Mouse (Mus musculus): ENCODE measurements at regions not wholly inside any gene's neighbourhood (a gene's known extent, or its start where the extent isn't known, plus 50 kb on each side); places are given as distances from the start of the nearest gene placed in this dataset.

- TF ChIP-seq CTCF (IDR thresholded peaks at IDR 0.05; ENCODE audit: borderline replicate concordance, insufficient read depth, low read length) (no peak), POLR2A (IDR thresholded peaks at IDR 0.05; ENCODE audit: low read depth, low read length) (no peak)
Measured at GRCm38 (mm10) chr12:119763292-119763976, 182.2 kb upstream of the Tmem196 start.
